Mouse (Mus musculus) brain, embryonic 14.5 days (tissue): ENCODE data around the gene B3galt6. TPM values are rescaled to one million over a fixed set of nuclear protein-coding genes. Genes with fewer than 3 reads are reported as not detected.

ENCODE experiments used
- DNase-seq: peaks from one replicate; pipeline ENCODE4 v3.0.0-alpha.2; 2011; ENCODE audit warnings: low read depth
- CTCF ChIP-seq: fragments of 200-500 bp; IDR thresholded peaks from 2 replicates; pipeline ENCODE4 v1.5.1; 2012; ENCODE audit warnings: inconsistent platforms, mild to moderate bottlenecking, moderate library complexity, borderline replicate concordance; ENCODE audit not compliant: insufficient read depth, insufficient read length; ENCODE audit errors: extremely low read depth
- POLR2A ChIP-seq: fragments of 200-500 bp; IDR thresholded peaks from 2 replicates; pipeline ENCODE4 v1.6.1; 2012; ENCODE audit warnings: mild to moderate bottlenecking, inconsistent platforms, borderline replicate concordance; ENCODE audit not compliant: poor library complexity, insufficient read depth, insufficient read length, severe bottlenecking; ENCODE audit errors: extremely low read depth
- polyA plus RNA-seq: library from polyadenylated mRNA; depleted of rRNA; stranded (reverse); fragments of >200 nt; gene quantifications from 2 replicates; pipeline ENCODE4 v1.2.3, GENCODE M21; 2012; rRNA removed

The B3galt6 gene
- polyA plus RNA-seq, 1 experiment, result 22.2 TPM

GRCm38 (mm10) chr4:155943049-155943452, 49.4 kb downstream of the B3galt6 start:
- TF ChIP-seq POLR2A (no peak), CTCF (no peak)
- DNase-seq, result no peak

Other genes starting within 250 kb of the B3galt6 start
- gene Atad3a, start 231.6 kb downstream of the B3galt6 start, polyA plus RNA-seq, result 103 and 120 TPM in 2 replicates
- gene Vwa1, start 218.0 kb downstream of the B3galt6 start, polyA plus RNA-seq, result 22.0 and 25.3 TPM in 2 replicates
- 1.4 and 1.5 TPM in 2 replicates for gene Tmem88b, start 206.8 kb downstream of the B3galt6 start, polyA plus RNA-seq
- gene Ankrd65, start 202.2 kb downstream of the B3galt6 start, polyA plus RNA-seq, result not detected in 2 replicates
- 94.1 and 117 TPM in 2 replicates for gene Mrpl20, start 189.8 kb downstream of the B3galt6 start, polyA plus RNA-seq
- gene Ccnl2, start 180.2 kb downstream of the B3galt6 start, polyA plus RNA-seq, result 161 and 223 TPM in 2 replicates
- 100 and 128 TPM in 2 replicates for gene Aurkaip1, start 161.4 kb downstream of the B3galt6 start, polyA plus RNA-seq
- 39.9 and 42.2 TPM in 2 replicates for gene Mxra8, start 153.0 kb downstream of the B3galt6 start, polyA plus RNA-seq
- 139 and 184 TPM in 2 replicates for gene Dvl1, start 145.2 kb downstream of the B3galt6 start, polyA plus RNA-seq
- gene Tas1r3, start 129.3 kb downstream of the B3galt6 start, polyA plus RNA-seq, result 0.77 and 0.83 TPM in 2 replicates
- gene Cptp, start 123.2 kb downstream of the B3galt6 start, polyA plus RNA-seq, result 29.0 and 30.0 TPM in 2 replicates
- 69.1 and 96.2 TPM in 2 replicates for gene Ints11, start 123.1 kb downstream of the B3galt6 start, polyA plus RNA-seq
- gene Pusl1, start 100.9 kb downstream of the B3galt6 start, polyA plus RNA-seq, result 75.1 and 115 TPM in 2 replicates
- 128 and 130 TPM in 2 replicates for gene Acap3, start 100.8 kb downstream of the B3galt6 start, polyA plus RNA-seq
- 114 and 144 TPM in 2 replicates for gene Ube2j2, start 48.8 kb downstream of the B3galt6 start, polyA plus RNA-seq
- 8.6 and 11.0 TPM in 2 replicates for gene C1qtnf12, start 30.3 kb downstream of the B3galt6 start, polyA plus RNA-seq
- gene Sdf4, start 223 bp upstream of the B3galt6 start, polyA plus RNA-seq, result 36.8 and 61.3 TPM in 2 replicates
- 3.3 and 4.4 TPM in 2 replicates for gene Tnfrsf4, start 21.2 kb upstream of the B3galt6 start, polyA plus RNA-seq
- 0.24 and 0.25 TPM in 2 replicates for gene Tnfrsf18, start 33.5 kb upstream of the B3galt6 start, polyA plus RNA-seq
- 0.05 and 0.23 TPM in 2 replicates for gene Ttll10, start 66.8 kb upstream of the B3galt6 start, polyA plus RNA-seq
- 68.0 and 85.5 TPM in 2 replicates for gene 9430015G10Rik, start 117.3 kb upstream of the B3galt6 start, polyA plus RNA-seq
- gene Rnf223, start 137.9 kb upstream of the B3galt6 start, polyA plus RNA-seq, result 3.3 and 3.8 TPM in 2 replicates
- gene Agrn, start 204.8 kb upstream of the B3galt6 start, polyA plus RNA-seq, result 475 and 507 TPM in 2 replicates
- 0.53 and 0.86 TPM in 2 replicates for gene Isg15, start 208.2 kb upstream of the B3galt6 start, polyA plus RNA-seq
- 3.5 and 4.8 TPM in 2 replicates for gene AW011738, start 210.7 kb upstream of the B3galt6 start, polyA plus RNA-seq
- gene Perm1, start 223.2 kb upstream of the B3galt6 start, polyA plus RNA-seq, result 1.1 and 1.7 TPM in 2 replicates
- 86.7 and 116 TPM in 2 replicates for gene Plekhn1, start 242.2 kb upstream of the B3galt6 start, polyA plus RNA-seq
- 106 and 128 TPM in 2 replicates for gene Noc2l, start 243.4 kb upstream of the B3galt6 start, polyA plus RNA-seq